Mouse (Mus musculus) kidney, postnatal 0 days (tissue): Measurements from ENCODE around the gene Sgpl1. TPM values are rescaled to one million over a fixed set of nuclear protein-coding genes. Genes with fewer than 3 reads are reported as not detected.

Experiments used
- ATAC-seq: fragments of 200-750 bp; cut with Nextera tagmentation; replicated peaks from 2 replicates; pipeline ENCODE4 v1.8.0; 2017; ENCODE audit warnings: low read depth, moderate number of reproducible peaks, moderate TSS enrichment, moderate library complexity; ENCODE audit not compliant: low FRiP score
- DNase-seq: peaks from one replicate; pipeline ENCODE4 v3.0.0-alpha.2; 2016; ENCODE audit warnings: low spot score
- H3K27ac ChIP-seq: fragments of 300-500 bp; sonication (generic); 2 replicates; pipeline ENCODE4 v1.5.1; 2014; ENCODE audit warnings: mild to moderate bottlenecking
- H3K27me3 ChIP-seq: fragments of 300-500 bp; sonication (generic); 2 replicates; pipeline ENCODE4 v1.6.1; 2014; ENCODE audit warnings: low read length, mixed read lengths; ENCODE audit not compliant: insufficient read depth
- H3K36me3 ChIP-seq: fragments of 300-500 bp; sonication (generic); 2 replicates; pipeline ENCODE4 v1.6.1; 2014; ENCODE audit warnings: low read length, mixed read lengths; ENCODE audit not compliant: insufficient read depth
- H3K4me1 ChIP-seq: fragments of 300-500 bp; sonication (generic); replicated peaks from 2 replicates; pipeline ENCODE4 v1.6.1; 2014; ENCODE audit warnings: antibody characterized with exemption, low read length, mixed read lengths; ENCODE audit not compliant: insufficient read depth
- H3K4me2 ChIP-seq: fragments of 300-500 bp; sonication (generic); 2 replicates; pipeline ENCODE4 v1.6.1; 2014; ENCODE audit warnings: mild to moderate bottlenecking, low read length, moderate library complexity, mixed read lengths
- H3K4me3 ChIP-seq: fragments of 300-500 bp; sonication (generic); replicated peaks from 2 replicates; pipeline ENCODE4 v1.5.1; 2014; ENCODE audit warnings: low read depth, low read length
- H3K9ac ChIP-seq: fragments of 300-500 bp; sonication (generic); 2 replicates; pipeline ENCODE4 v1.6.1; 2014; ENCODE audit warnings: low read depth, low read length
- H3K9me3 ChIP-seq: fragments of 300-500 bp; sonication (generic); replicated peaks from 2 replicates; pipeline ENCODE4 v1.6.1; 2016; ENCODE audit warnings: low read length, inconsistent platforms, mixed read lengths
- CTCF ChIP-seq: IDR thresholded peaks from 2 replicates; pipeline ENCODE4 v1.5.1; 2016; ENCODE audit warnings: antibody characterized with exemption, low read depth, mild to moderate bottlenecking, moderate library complexity
- WGBS: fragments of 180-500 bp; shearing (Covaris S2); extraction: QIAGEN DNeasy Blood & Tissue Kit; methylation state at CpG from one replicate; pipeline ENCODE4 v1.1.7; 2014; 5-methylcytosine and 5-hydroxymethylcytosine counted together
- polyA plus RNA-seq: library from polyadenylated mRNA; unstranded; fragments of >200 nt; fragmentation: Nextera tagmentation; extraction: Ambion mirVana; gene quantifications from 2 replicates; pipeline ENCODE4 v1.2.1, GENCODE M21; 2015

The Sgpl1 gene
- polyA plus RNA-seq, 1 experiment from 2014 or later = 54.5 TPM

GRCm38 (mm10) chr10:61160089-61160488 is 12.6 kb upstream of the Sgpl1 start:
- WGBS = 64% methylated on average over 7 of the region's 7 CpGs
- DNase-seq (no peak), ATAC-seq (no peak)
- Histone ChIP-seq H3K9me3 (no peaks in the 10 kb centered on the region), H3K27ac (no peak overlapping the region), H3K4me3 (no peak overlapping the region), H3K9ac (no peak overlapping the region), H3K4me2 (no peak overlapping the region), H3K4me1 (no peaks in the 10 kb centered on the region), H3K27me3 (no peaks in the 10 kb centered on the region), H3K36me3 (no peaks in the 10 kb centered on the region)
- TF ChIP-seq CTCF = no peak

DNA sequence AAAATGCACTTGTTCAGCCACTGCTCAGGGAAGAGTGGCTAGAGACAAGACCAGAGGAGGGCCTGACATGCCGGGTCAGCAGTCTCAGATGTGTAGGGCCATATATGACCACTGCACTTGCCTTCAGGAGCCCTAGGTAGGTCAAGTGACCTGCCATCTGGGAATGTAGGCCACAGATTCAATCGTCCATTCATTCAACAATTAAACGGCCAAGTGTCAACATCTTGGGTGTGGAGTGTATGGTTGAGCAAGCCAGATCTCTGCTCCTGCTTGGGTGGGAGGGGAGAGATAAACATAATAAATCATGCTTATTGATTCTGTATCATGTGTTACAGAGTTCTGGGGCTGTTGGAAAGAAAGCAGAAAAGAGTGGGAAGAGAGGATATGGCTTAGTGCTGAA is 11.1 kb upstream of the Sgpl1 start:
- H3K36me3 ChIP-seq = no peaks in the 10 kb centered on the region
- no peak overlapping the region for H3K9ac ChIP-seq
- H3K27ac ChIP-seq = no peak overlapping the region
- H3K9me3 ChIP-seq = no peaks in the 10 kb centered on the region
- H3K27me3 ChIP-seq = no peaks in the 10 kb centered on the region
- no peak; the same call in 1 of the 2 replicates for ATAC-seq
- H3K4me3 ChIP-seq = no peak overlapping the region
- no peak overlapping the region for H3K4me2 ChIP-seq
- WGBS = 21% methylated on average over 3 of the region's 3 CpGs
- no peak for TF ChIP-seq CTCF
- H3K4me1 ChIP-seq = no peaks in the 10 kb centered on the region
- peak; percentile 44 for DNase-seq

- no peak for TF ChIP-seq CTCF
- no peak for ATAC-seq
These were observed 8.9 kb upstream of the Sgpl1 start for GRCm38 (mm10) chr10:61156453-61156852.

DNA sequence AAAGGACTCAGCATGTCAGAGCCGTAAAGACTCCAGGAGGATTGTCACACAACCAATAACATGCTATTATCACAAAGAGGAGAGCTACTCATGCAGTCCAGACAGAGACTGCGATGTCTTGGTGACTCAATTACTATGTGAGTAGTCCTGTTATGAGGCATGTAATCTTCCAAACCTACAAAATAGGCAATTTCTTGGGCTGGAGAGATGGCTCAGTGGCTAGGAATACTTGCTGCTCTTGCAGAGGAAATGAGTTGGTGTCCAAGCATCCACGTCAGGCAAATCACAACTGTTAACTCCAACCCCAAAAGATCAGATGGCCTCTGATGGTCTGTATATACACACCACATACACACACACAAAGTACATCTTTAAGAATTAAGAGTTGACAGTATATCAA is 8.1 kb upstream of the Sgpl1 start:
- H3K36me3 ChIP-seq = no peaks in the 10 kb centered on the region
- H3K27ac ChIP-seq = no peak overlapping the region
- no peak overlapping the region for H3K4me2 ChIP-seq
- H3K4me3 ChIP-seq = no peak overlapping the region
- WGBS = 76% methylated on average over 3 of the region's 3 CpGs
- H3K9ac ChIP-seq = no peak overlapping the region
- ATAC-seq (no peak), DNase-seq (no peak)
- no peaks in the 10 kb centered on the region for H3K9me3 ChIP-seq
- no peaks in the 10 kb centered on the region for H3K27me3 ChIP-seq
- no peaks in the 10 kb centered on the region for H3K4me1 ChIP-seq
- TF ChIP-seq CTCF = no peak

More at GRCm38 (mm10) chr10:61156453-61156852, 8.9 kb upstream of the Sgpl1 start:
- Histone ChIP-seq H3K36me3 (no peaks in the 10 kb centered on the region), H3K4me2 (no peak overlapping the region), H3K27ac (no peak overlapping the region), H3K9me3 (no peaks in the 10 kb centered on the region), H3K9ac (no peak overlapping the region), H3K27me3 (no peaks in the 10 kb centered on the region), H3K4me3 (no peak overlapping the region), H3K4me1 (no peaks in the 10 kb centered on the region)
- 94% methylated on average over 2 of the region's 2 CpGs for WGBS
- no peak for DNase-seq

DNA sequence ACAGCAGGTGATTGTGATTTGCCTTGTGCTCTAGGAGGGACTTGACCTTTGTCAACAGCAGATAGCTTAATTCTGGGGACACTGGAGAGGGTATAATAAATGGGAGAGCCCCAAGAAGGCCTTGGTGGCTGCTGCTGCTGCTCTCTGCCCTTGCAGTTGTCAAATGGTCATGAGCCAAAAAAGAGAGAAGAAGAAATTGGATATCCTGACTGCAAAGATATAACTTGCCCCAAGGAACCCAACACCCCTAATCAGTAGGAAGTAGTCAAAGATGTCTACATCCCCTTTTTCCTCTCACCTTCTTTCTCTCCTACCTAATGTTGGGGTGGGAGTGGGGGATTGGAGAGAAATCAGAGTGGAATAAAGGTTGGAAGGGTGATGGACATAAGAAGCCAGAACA is 4.6 kb upstream of the Sgpl1 start:
- no peak overlapping the region for H3K9ac ChIP-seq
- TF ChIP-seq CTCF = no peak
- no peak for ATAC-seq

DNA sequence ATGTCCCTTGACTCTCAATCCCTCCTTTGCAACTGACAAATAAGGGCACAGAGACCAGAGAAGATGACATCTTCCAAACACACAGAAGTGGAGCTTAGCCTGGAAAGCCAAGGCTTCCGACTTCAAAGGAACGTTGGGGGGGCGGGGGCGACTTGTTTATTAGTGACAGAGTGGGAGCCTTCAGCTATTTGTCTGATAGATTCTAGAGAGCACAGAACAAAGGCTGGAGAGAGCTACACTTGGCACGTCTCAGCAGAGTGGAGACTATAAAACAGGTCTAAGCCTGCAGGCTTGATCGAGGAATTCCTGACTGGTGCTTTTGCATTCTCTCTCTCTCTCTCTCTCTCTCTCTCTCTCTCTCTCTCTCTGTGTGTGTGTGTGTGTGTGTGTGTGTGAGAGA is 3.1 kb upstream of the Sgpl1 start:
- no peaks in the 10 kb centered on the region for H3K9me3 ChIP-seq
- no peak for ATAC-seq
- DNase-seq = peak; percentile 38
- no peak overlapping the region for H3K4me2 ChIP-seq
- H3K9ac ChIP-seq = no peak overlapping the region
- H3K36me3 ChIP-seq = no peaks in the 10 kb centered on the region
- 14% methylated on average over 6 of the region's 6 CpGs for WGBS
- H3K4me3 ChIP-seq = no peak overlapping the region
- H3K27me3 ChIP-seq = no peaks in the 10 kb centered on the region
- H3K27ac ChIP-seq = no peak overlapping the region
- no peaks in the 10 kb centered on the region for H3K4me1 ChIP-seq
- TF ChIP-seq CTCF = no peak

More for the DNA sequence above, 4.6 kb upstream of the Sgpl1 start:
- H3K27ac ChIP-seq = no peak overlapping the region
- H3K4me1 ChIP-seq = no peaks in the 10 kb centered on the region
- DNase-seq = no peak
- H3K9me3 ChIP-seq = no peaks in the 10 kb centered on the region
- no peak overlapping the region for H3K4me3 ChIP-seq
- H3K27me3 ChIP-seq = no peaks in the 10 kb centered on the region
- H3K4me2 ChIP-seq = no peak overlapping the region
- H3K36me3 ChIP-seq = no peaks in the 10 kb centered on the region

DNA sequence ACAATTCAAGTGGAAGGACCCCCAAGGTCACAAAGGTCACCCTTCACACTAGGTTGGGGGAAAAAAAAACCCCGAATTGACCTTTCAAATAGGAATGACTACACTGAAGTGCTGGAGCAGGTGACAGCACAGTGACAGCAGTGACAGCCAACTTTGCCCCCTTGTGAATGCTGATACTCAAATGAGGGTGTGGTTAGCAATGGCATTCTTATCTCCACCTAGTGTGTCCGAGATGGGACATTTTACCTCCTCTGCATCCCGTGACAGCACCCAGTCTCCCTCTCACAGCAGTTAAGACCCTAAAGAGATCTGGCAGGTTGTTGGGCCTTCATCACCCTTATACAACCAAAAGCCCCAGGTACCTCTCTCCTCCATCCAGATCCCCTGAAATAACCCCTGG is 2.0 kb upstream of the Sgpl1 start:
- TF ChIP-seq CTCF = no peak
- Histone ChIP-seq H3K36me3 (no peaks in the 10 kb centered on the region), H3K4me3 (no peak overlapping the region), H3K4me1 (peaks cover 3% of the 10 kb centered on the region; the same call in 1 of the 2 replicates), H3K9me3 (no peaks in the 10 kb centered on the region), H3K9ac (no peak overlapping the region), H3K27me3 (no peaks in the 10 kb centered on the region), H3K4me2 (no peak overlapping the region), H3K27ac (no peak overlapping the region)
- ATAC-seq = no peak
- DNase-seq = no peak
- 87% methylated on average over 3 of the region's 3 CpGs for WGBS
